Mouse (Mus musculus): ENCODE measurements around the gene Rasal2.

GRCm38 (mm10) chr1:157246779-157247178, 165.6 kb downstream of the Rasal2 start:
- no peak for TF ChIP-seq CTCF (IDR thresholded peaks at IDR 0.05; ENCODE audit: low read depth)
- no peak for TF ChIP-seq EP300 (optimal IDR thresholded peaks at IDR 0.05)

All from stomach, postnatal 0 days (tissue).